Mouse (Mus musculus) embryonic fibroblast, embryonic 13.5 days (primary cell): ENCODE results near the gene Tas2r135. TPM values are rescaled to one million over a fixed set of nuclear protein-coding genes. Genes with fewer than 3 reads are reported as not detected.

ENCODE experiments used
- H3K27ac ChIP-seq: 2 replicates; pipeline ENCODE4 v1.5.1; 2012; ENCODE audit warnings: low read length, control low read depth, inconsistent platforms; ENCODE audit not compliant: insufficient read depth
- H3K4me1 ChIP-seq: 2 replicates; pipeline ENCODE4 v1.6.1; 2011; ENCODE audit warnings: low read length; ENCODE audit not compliant: control insufficient read depth, insufficient read depth
- H3K4me3 ChIP-seq: 2 replicates; pipeline ENCODE4 v1.5.1; 2011; ENCODE audit warnings: mild to moderate bottlenecking, control low read depth, low read length; ENCODE audit not compliant: insufficient read depth
- CTCF ChIP-seq: IDR thresholded peaks from 2 replicates; pipeline ENCODE4 v1.5.1; 2011; ENCODE audit warnings: mild to moderate bottlenecking, control low read depth, low read length, moderate library complexity, borderline replicate concordance; ENCODE audit not compliant: insufficient read depth
- POLR2A ChIP-seq: IDR thresholded peaks from 2 replicates; pipeline ENCODE4 v1.6.1; 2011; ENCODE audit warnings: low read depth, mild to moderate bottlenecking, control low read depth, low read length, moderate library complexity
- polyA plus RNA-seq: library from polyadenylated mRNA; stranded (reverse); fragments of >200 nt; gene quantifications from 2 replicates; pipeline ENCODE4 v1.2.4, GENCODE M21; 2011; ENCODE audit warnings: low read depth; ENCODE audit not compliant: missing spikeins, insufficient read length

Tas2r135 gene
- polyA plus RNA-seq, 1 experiment = not detected

- Histone ChIP-seq H3K4me1 (peaks cover 9% of the 10 kb centered on the region; the same call in 1 of the 2 replicates), H3K4me3 (no peak overlapping the region), H3K27ac (peak overlapping the region; percentile 18; the same call in 1 of the 2 replicates)
- TF ChIP-seq POLR2A = peak; percentile 39; the same call in 1 of the 2 replicates
- no peak for TF ChIP-seq CTCF
Observed at GRCm38 (mm10) chr6:42362497-42362896, 42.7 kb upstream of the Tas2r135 start.

GRCm38 (mm10) chr6:42362974-42363373 lies 42.3 kb upstream of the Tas2r135 start:
- H3K4me1 ChIP-seq = peaks cover 7% of the 10 kb centered on the region; the same call in 1 of the 2 replicates
- TF ChIP-seq POLR2A = no peak
- no peak for TF ChIP-seq CTCF
- no peak overlapping the region; the same call in 1 of the 2 replicates for H3K27ac ChIP-seq
- H3K4me3 ChIP-seq = no peak overlapping the region

- H3K27ac ChIP-seq = no peak overlapping the region
- H3K4me3 ChIP-seq = no peak overlapping the region
- peaks cover 2% of the 10 kb centered on the region; the same call in 1 of the 2 replicates for H3K4me1 ChIP-seq
- TF ChIP-seq POLR2A (no peak), CTCF (no peak)
Observed at GRCm38 (mm10) chr6:42364066-42364465, 41.2 kb upstream of the Tas2r135 start.

GRCm38 (mm10) chr6:42364607-42365006 lies 40.6 kb upstream of the Tas2r135 start:
- no peak overlapping the region for H3K4me3 ChIP-seq
- no peaks in the 10 kb centered on the region; the same call in 1 of the 2 replicates for H3K4me1 ChIP-seq
- no peak overlapping the region for H3K27ac ChIP-seq
- TF ChIP-seq CTCF = no peak

- H3K4me1 ChIP-seq = peaks cover 2% of the 10 kb centered on the region; the same call in 1 of the 2 replicates
- no peak overlapping the region for H3K27ac ChIP-seq
- TF ChIP-seq CTCF (no peak), POLR2A (no peak)
- no peak overlapping the region for H3K4me3 ChIP-seq
Observed at GRCm38 (mm10) chr6:42365215-42365614, 40.0 kb upstream of the Tas2r135 start.

GRCm38 (mm10) chr6:42369870-42370269 lies 35.4 kb upstream of the Tas2r135 start:
- Histone ChIP-seq H3K4me3 (no peak overlapping the region), H3K4me1 (0 out of 2 replicates have a peak, but pooled peaks cover 11% of the 10 kb centered on the region), H3K27ac (no peak overlapping the region)
- TF ChIP-seq CTCF (no peak), POLR2A (no peak)

- TF ChIP-seq CTCF (no peak), POLR2A (no peak)
- Histone ChIP-seq H3K4me1 (peaks cover 16% of the 10 kb centered on the region; the same call in 1 of the 2 replicates), H3K4me3 (no peak overlapping the region), H3K27ac (no peak overlapping the region)
Observed at GRCm38 (mm10) chr6:42370630-42371363, 34.4 kb upstream of the Tas2r135 start.

- Histone ChIP-seq H3K4me3 (peak overlapping the region; percentile 2; the same call in 1 of the 2 replicates), H3K4me1 (peaks cover 16% of the 10 kb centered on the region; the same call in 1 of the 2 replicates), H3K27ac (peak overlapping the region; percentile 5; the same call in 1 of the 2 replicates)
- TF ChIP-seq POLR2A = no peak
- TF ChIP-seq CTCF = no peak
Observed at GRCm38 (mm10) chr6:42372001-42372400, 33.2 kb upstream of the Tas2r135 start.

GRCm38 (mm10) chr6:42372421-42372815 lies 32.8 kb upstream of the Tas2r135 start:
- Histone ChIP-seq H3K4me3 (peak overlapping the region; percentile 6), H3K27ac (no peak overlapping the region), H3K4me1 (peaks cover 16% of the 10 kb centered on the region; the same call in 1 of the 2 replicates)
- TF ChIP-seq POLR2A = no peak
- no peak for TF ChIP-seq CTCF

GRCm38 (mm10) chr6:42372816-42373547 lies 32.3 kb upstream of the Tas2r135 start, which contains the start of gene Epha1:
Gene Epha1 (minus strand): TSS chr6:42373268.
- Histone ChIP-seq H3K4me1 (peaks cover 16% of the 10 kb centered on the region; the same call in 1 of the 2 replicates), H3K4me3 (peak within 1 kb of the TSS; percentile 24), H3K27ac (peak within 1 kb of the TSS; percentile 28)
- TF ChIP-seq CTCF (no peak), POLR2A (no peak)
